Comparison of ENCODE assay signal across 8 mouse cellular contexts in the genomic region with DNA sequence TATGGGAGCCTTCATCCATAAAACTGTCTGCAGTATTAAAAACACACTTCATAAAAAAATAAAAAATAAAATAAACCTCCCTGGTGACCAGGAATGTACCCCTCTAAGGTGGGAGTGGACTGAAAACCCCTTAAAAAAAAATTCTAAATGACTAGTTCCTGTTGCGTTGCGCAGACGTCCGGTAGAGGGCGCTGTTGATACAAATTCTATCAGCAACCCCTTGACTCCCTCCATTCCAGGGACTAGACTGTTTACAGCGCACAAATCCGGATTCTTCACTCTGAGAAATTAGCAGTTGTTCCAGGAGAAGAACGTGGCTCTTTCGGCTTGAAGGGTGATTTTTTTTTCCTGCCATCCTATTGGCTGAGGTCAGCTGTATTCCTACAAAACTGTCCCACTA. TPM values are rescaled to one million over a fixed set of nuclear protein-coding genes. Genes with fewer than 3 reads are reported as not detected.
DNase-seq lines count a peak whose midpoint lies in the region; ATAC-seq and TF ChIP-seq lines count a peak whose summit lies in the region.

No protein-coding gene starts in this region.

- H3K9me3 ChIP-seq in heart, postnatal 0 days (replicated peaks; ENCODE audit: control insufficient read depth, low read length): no peaks in the 10 kb centered on the region
- H3K9me3 ChIP-seq in E14TG2a.4 (ENCODE audit: low read length): no peaks in the 10 kb centered on the region

- H3K36me3 ChIP-seq in heart, postnatal 0 days (replicated peaks; ENCODE audit: control insufficient read depth, insufficient read depth, low read length): no peaks in the 10 kb centered on the region
- H3K36me3 ChIP-seq in E14TG2a.4 (ENCODE audit: insufficient read depth, low read length): no peaks in the 10 kb centered on the region

- 7% methylated on average over 9 of the region's 9 CpGs for WGBS in heart, postnatal 0 days

- H3K4me3 ChIP-seq in heart, postnatal 0 days (ENCODE audit: low read depth, low read length): no peak overlapping the region
- H3K4me3 ChIP-seq in E14TG2a.4 (replicated peaks; ENCODE audit: low read length): no peak overlapping the region

- no peak for ATAC-seq in heart, postnatal 0 days (ENCODE audit: insufficient read depth, low read depth)

- no peaks in the 10 kb centered on the region for H3K4me1 ChIP-seq in heart, postnatal 0 days (ENCODE audit: control insufficient read depth, insufficient read depth)
- peaks cover 6% of the 10 kb centered on the region; the same call in 1 of the 2 replicates for H3K4me1 ChIP-seq in E14TG2a.4 (replicated peaks; ENCODE audit: low read depth, low read length)

- H3K27me3 ChIP-seq in heart, postnatal 0 days (ENCODE audit: control insufficient read depth, insufficient read depth, low read length): peaks cover 12% of the 10 kb centered on the region; the same call in 1 of the 2 replicates
- peaks cover 26% of the 10 kb centered on the region for H3K27me3 ChIP-seq in E14TG2a.4 (ENCODE audit: insufficient read depth, low read length)

- peak; percentile 53 for TF ChIP-seq CTCF in heart, postnatal 0 days (IDR thresholded peaks at IDR 0.05; ENCODE audit: low read depth)
- TF ChIP-seq CTCF in E14TG2a.4 (conservative IDR thresholded peaks at IDR 0.05; ENCODE audit: low read length): peak; percentile 88

- no peak overlapping the region for H3K4me2 ChIP-seq in heart, postnatal 0 days (ENCODE audit: low read depth, low read length)

- H3K9ac ChIP-seq in heart, postnatal 0 days (replicated peaks; ENCODE audit: low read depth, low read length): no peak overlapping the region

- peak; percentile 26 for DNase-seq in heart, postnatal 0 days (ENCODE audit: low spot score)
- no peak for DNase-seq in heart, postnatal 25 days (ENCODE audit: low spot score)
- DNase-seq in brain, adult 2 months (ENCODE audit: low read depth, low spot score): peak; percentile 72
- peak; percentile 67 for DNase-seq in forelimb bud, embryonic 11.5 days (ENCODE audit: low read depth, low spot score)
- DNase-seq in layer of hippocampus, adult 18-20 months (ENCODE audit: low spot score in 2 of 2): peak; percentile 22 to 68
- DNase-seq in lung, postnatal 14 days: peak; percentile 72
- DNase-seq in telencephalon, adult 2 months (ENCODE audit: low read depth, low spot score): peak; percentile 23

- intact Hi-C loops in heart, postnatal 25 days (cut with DNase I): no loop called here

- H3K27ac ChIP-seq in heart, postnatal 0 days (ENCODE audit: low read depth): no peak overlapping the region

- no peak for TF ChIP-seq EP300 in heart, postnatal 0 days (IDR thresholded peaks at IDR 0.05; ENCODE audit: low read depth)

RNA-seq across cellular contexts. Expression of a gene that starts 34.2 kb away (rescaled TPM):
- not detected in 2 replicates for total RNA-seq in heart, postnatal 0 days (2014; rRNA removed; ENCODE audit: low replicate concordance)
- 0.05 TPM in 1 of 2 replicates, not detected in the other for polyA plus RNA-seq in heart, postnatal 0 days (2015; fragmentation: Nextera tagmentation; extraction: Ambion mirVana)
- not detected for total RNA-seq in heart, postnatal 25 days (2021)
- under 1 TPM; 0.27 to 0.43 TPM for total RNA-seq in layer of hippocampus, adult 18-20 months (2021)
